Mouse (Mus musculus) bone marrow, adult 2 months (tissue): ENCODE data around the gene Mrps30.

ENCODE experiments used
- CTCF ChIP-seq: fragments of 200-500 bp; IDR thresholded peaks from 2 replicates; pipeline ENCODE4 v1.5.1; 2011; ENCODE audit warnings: low read length, control low read depth; ENCODE audit not compliant: control insufficient read depth, insufficient read depth
- POLR2A ChIP-seq: fragments of 200-500 bp; IDR thresholded peaks from 2 replicates; pipeline ENCODE4 v1.6.1; 2011; ENCODE audit warnings: low read depth, mild to moderate bottlenecking, control low read depth, low read length, borderline replicate concordance; ENCODE audit not compliant: control insufficient read depth

GRCm38 (mm10) chr13:118420847-118421246 lies 33.8 kb upstream of the Mrps30 start:
- TF ChIP-seq POLR2A (no peak), CTCF (no peak)
